Mouse (Mus musculus) forebrain, embryonic 12.5 days (tissue): ENCODE measurements around the gene Cpne8. TPM values are rescaled to one million over a fixed set of nuclear protein-coding genes. Genes with fewer than 3 reads are reported as not detected.
"Not testable (repeated sequence)": the region's sequence is repeated elsewhere in the genome, so short reads cannot be mapped to it uniquely, and the experiment has no call there.

Experiments used
- ATAC-seq: fragments of 200-750 bp; cut with Nextera tagmentation; 2 replicates; pipeline ENCODE4 v1.8.0; 2017; ENCODE audit warnings: moderate TSS enrichment; ENCODE audit not compliant: low FRiP score
- H3K27ac ChIP-seq: fragments of 300-500 bp; sonication (generic); 2 replicates; pipeline ENCODE4 v1.5.1; 2016; ENCODE audit warnings: mild to moderate bottlenecking
- H3K27me3 ChIP-seq: fragments of 300-500 bp; sonication (generic); 2 replicates; pipeline ENCODE4 v1.6.1; 2016; ENCODE audit warnings: mild to moderate bottlenecking
- H3K36me3 ChIP-seq: fragments of 300-500 bp; sonication (generic); replicated peaks from 2 replicates; pipeline ENCODE4 v1.6.1; 2016; ENCODE audit warnings: mild to moderate bottlenecking
- H3K4me1 ChIP-seq: fragments of 300-500 bp; sonication (generic); 2 replicates; pipeline ENCODE4 v1.6.1; 2016
- H3K4me2 ChIP-seq: fragments of 300-500 bp; sonication (generic); 2 replicates; pipeline ENCODE4 v1.6.1; 2016; ENCODE audit warnings: mild to moderate bottlenecking, moderate library complexity
- H3K4me3 ChIP-seq: fragments of 300-500 bp; sonication (generic); replicated peaks from 2 replicates; pipeline ENCODE4 v1.5.1; 2016; ENCODE audit warnings: mild to moderate bottlenecking
- H3K9ac ChIP-seq: fragments of 300-500 bp; sonication (generic); 2 replicates; pipeline ENCODE4 v1.6.1; 2016; ENCODE audit warnings: mild to moderate bottlenecking
- H3K9me3 ChIP-seq: fragments of 300-500 bp; sonication (generic); 2 replicates; pipeline ENCODE4 v1.6.1; 2016
- WGBS: fragments of 180-500 bp; shearing (Covaris S2); methylation state at CpG from one replicate; pipeline ENCODE4 v1.1.7; 2016; 5-methylcytosine and 5-hydroxymethylcytosine counted together
- polyA plus RNA-seq: library from polyadenylated mRNA; unstranded; fragments of >200 nt; fragmentation: Nextera tagmentation; extraction: Ambion mirVana; gene quantifications from 2 replicates; pipeline ENCODE4 v1.2.1, GENCODE M21; 2016

Gene Cpne8
- polyA plus RNA-seq, 1 experiment from 2014 or later: 4.4 TPM

- no peak overlapping the region for H3K9ac ChIP-seq
- no peak overlapping the region for H3K27ac ChIP-seq
- H3K4me1 ChIP-seq: peaks cover 5% of the 10 kb centered on the region; the same call in 1 of the 2 replicates
- H3K9me3 ChIP-seq: no peaks in the 10 kb centered on the region
- H3K27me3 ChIP-seq: no peaks in the 10 kb centered on the region
- H3K36me3 ChIP-seq: no peaks in the 10 kb centered on the region
- ATAC-seq: no peak
- 87% methylated on average over 5 of the region's 5 CpGs for WGBS
- no peak overlapping the region for H3K4me3 ChIP-seq
- H3K4me2 ChIP-seq: no peak overlapping the region
These were observed 142.7 kb downstream of the Cpne8 start for GRCm38 (mm10) chr15:90536311-90537202.

GRCm38 (mm10) chr15:90535730-90536129 lies 143.5 kb downstream of the Cpne8 start:
- Histone ChIP-seq H3K27ac (no peak overlapping the region), H3K4me1 (peaks cover 5% of the 10 kb centered on the region; the same call in 1 of the 2 replicates), H3K9me3 (no peaks in the 10 kb centered on the region), H3K27me3 (no peaks in the 10 kb centered on the region), H3K36me3 (no peaks in the 10 kb centered on the region), H3K4me2 (no peak overlapping the region), H3K4me3 (no peak overlapping the region), H3K9ac (no peak overlapping the region)
- ATAC-seq: peak; percentile 14; the same call in 1 of the 2 replicates
- 37% methylated on average over 7 of the region's 7 CpGs for WGBS

GRCm38 (mm10) chr15:90512769-90513168 lies 166.5 kb downstream of the Cpne8 start:
- Histone ChIP-seq H3K4me2 (no peak overlapping the region), H3K9me3 (0 out of 2 replicates have a peak, but pooled peaks cover 5% of the 10 kb centered on the region), H3K4me3 (no peak overlapping the region), H3K27ac (no peak overlapping the region), H3K9ac (no peak overlapping the region), H3K4me1 (no peaks in the 10 kb centered on the region), H3K27me3 (no peaks in the 10 kb centered on the region), H3K36me3 (no peaks in the 10 kb centered on the region)
- WGBS: 90% methylated on average over 4 of the region's 4 CpGs
- ATAC-seq: no peak

GRCm38 (mm10) chr15:90497080-90497479 lies 182.2 kb downstream of the Cpne8 start:
- Histone ChIP-seq H3K4me1 (no peaks in the 10 kb centered on the region), H3K27me3 (no peaks in the 10 kb centered on the region), H3K9me3 (no peaks in the 10 kb centered on the region), H3K4me2 (no peak overlapping the region), H3K36me3 (no peaks in the 10 kb centered on the region), H3K27ac (no peak overlapping the region), H3K4me3 (no peak overlapping the region), H3K9ac (no peak overlapping the region)
- no peak for ATAC-seq
- 94% methylated on average over 3 of the region's 3 CpGs for WGBS

- WGBS: 75% methylated on average over 6 of the region's 6 CpGs
- Histone ChIP-seq H3K4me3 (no peak overlapping the region), H3K9ac (no peak overlapping the region), H3K27me3 (no peaks in the 10 kb centered on the region), H3K4me2 (no peak overlapping the region), H3K27ac (no peak overlapping the region), H3K36me3 (no peaks in the 10 kb centered on the region), H3K9me3 (no peaks in the 10 kb centered on the region), H3K4me1 (no peaks in the 10 kb centered on the region)
- no peak for ATAC-seq
These were observed 187.7 kb downstream of the Cpne8 start for GRCm38 (mm10) chr15:90491558-90491957.

- H3K4me2 ChIP-seq: no peak overlapping the region
- no peaks in the 10 kb centered on the region for H3K36me3 ChIP-seq
- no peak overlapping the region for H3K9ac ChIP-seq
- H3K4me1 ChIP-seq: no peaks in the 10 kb centered on the region
- no peaks in the 10 kb centered on the region for H3K27me3 ChIP-seq
- ATAC-seq: no peak
- WGBS: 94% methylated on average over 7 of the region's 7 CpGs
- no peaks in the 10 kb centered on the region for H3K9me3 ChIP-seq
- H3K27ac ChIP-seq: no peak overlapping the region
- H3K4me3 ChIP-seq: no peak overlapping the region
These were observed 189.0 kb downstream of the Cpne8 start for GRCm38 (mm10) chr15:90490186-90490585.

- H3K27me3 ChIP-seq, ATAC-seq, H3K9me3 ChIP-seq, H3K36me3 ChIP-seq, H3K27ac ChIP-seq, H3K4me3 ChIP-seq, H3K4me2 ChIP-seq, H3K9ac ChIP-seq, H3K4me1 ChIP-seq: not testable (repeated sequence)
These were observed 208.7 kb downstream of the Cpne8 start for GRCm38 (mm10) chr15:90470561-90470960.

GRCm38 (mm10) chr15:90463281-90463680 lies 216.0 kb downstream of the Cpne8 start:
- H3K4me3 ChIP-seq: no peak overlapping the region
- no peaks in the 10 kb centered on the region for H3K9me3 ChIP-seq
- no peak for ATAC-seq
- 83% methylated on average over 2 of the region's 2 CpGs for WGBS
- no peak overlapping the region for H3K9ac ChIP-seq
- H3K36me3 ChIP-seq: no peaks in the 10 kb centered on the region
- no peak overlapping the region for H3K4me2 ChIP-seq
- no peak overlapping the region for H3K27ac ChIP-seq
- no peaks in the 10 kb centered on the region for H3K4me1 ChIP-seq
- H3K27me3 ChIP-seq: no peaks in the 10 kb centered on the region

GRCm38 (mm10) chr15:90446076-90446475 lies 233.2 kb downstream of the Cpne8 start:
- Histone ChIP-seq H3K27me3 (no peaks in the 10 kb centered on the region), H3K4me3 (no peak overlapping the region), H3K9ac (no peak overlapping the region), H3K36me3 (no peaks in the 10 kb centered on the region), H3K9me3 (no peaks in the 10 kb centered on the region), H3K27ac (no peak overlapping the region), H3K4me1 (no peaks in the 10 kb centered on the region), H3K4me2 (no peak overlapping the region)
- WGBS: 88% methylated on average over 1 of the region's 1 CpGs
- ATAC-seq: no peak
